Mouse (Mus musculus) liver, adult 2 months (tissue): ENCODE results near the gene Rita1.

Source experiments
- CTCF ChIP-seq: fragments of 200-500 bp; IDR thresholded peaks from 2 replicates; pipeline ENCODE4 v1.5.1; 2011; ENCODE audit warnings: low read depth, low read length, control low read depth
- POLR2A ChIP-seq: fragments of 200-500 bp; IDR thresholded peaks from 2 replicates; pipeline ENCODE4 v1.6.1; 2011; ENCODE audit warnings: low read length, control low read depth; ENCODE audit not compliant: insufficient read depth; ENCODE audit errors: extremely low read depth

GRCm38 (mm10) chr5:120634860-120635259 is 22.5 kb upstream of the Rita1 start:
- no peak for TF ChIP-seq CTCF
- no peak for TF ChIP-seq POLR2A
